ENCODE assay signal across 19 mouse cellular contexts in genomic region chr3:97238521-97238920, GRCm38 (mm10). TPM values are rescaled to one million over a fixed set of nuclear protein-coding genes. Genes with fewer than 3 reads are reported as not detected.
A peak's percentile ranks its signal among the peaks of the same experiment; 100 is the strongest.
DNase-seq lines count a peak whose midpoint lies in the region; ATAC-seq and TF ChIP-seq lines count a peak whose summit lies in the region.
"Had no signal": no experiment of that assay in that cellular context is flagged by ENCODE, and none has a peak within 500 bp of the region (broad histone marks: within the 10 kb centered on the region; RNA-seq: fewer than 3 reads in every experiment).

No protein-coding gene starts in this region.

- H3K9ac ChIP-seq in forebrain, embryonic 11.5 days (ENCODE audit: low read length): no peak overlapping the region
- H3K9ac ChIP-seq: embryonic facial prominence, embryonic 13.5 days; forebrain, embryonic 15.5 days; hindbrain, embryonic 15.5 days had no signal

- H3K4me2 ChIP-seq in forebrain, embryonic 11.5 days (ENCODE audit: low read depth, low read length, severe bottlenecking): no peak overlapping the region
- H3K4me2 ChIP-seq: embryonic facial prominence, embryonic 13.5 days; forebrain, embryonic 15.5 days; hindbrain, embryonic 15.5 days had no signal

- WGBS in forebrain, embryonic 11.5 days: 77% methylated on average over 2 of the region's 2 CpGs
- WGBS in forebrain, embryonic 10.5 days: 81% methylated on average over 2 of the region's 2 CpGs
- 86% methylated on average over 2 of the region's 2 CpGs for WGBS in cerebellum, adult 2 months

- H3K9me3 ChIP-seq in forebrain, embryonic 11.5 days (ENCODE audit: control insufficient read depth, low read length): no peaks in the 10 kb centered on the region
- H3K9me3 ChIP-seq in forebrain, embryonic 10.5 days: no peaks in the 10 kb centered on the region
- H3K9me3 ChIP-seq: embryonic facial prominence, embryonic 13.5 days; forebrain, embryonic 15.5 days; heart, embryonic 13.5 days; hindbrain, embryonic 15.5 days had no signal

- H3K4me3 ChIP-seq in forebrain, embryonic 11.5 days (ENCODE audit: low read depth, low read length): no peak overlapping the region
- H3K4me3 ChIP-seq in forebrain, embryonic 10.5 days: no peak overlapping the region
- no peak overlapping the region for H3K4me3 ChIP-seq in cerebellum, adult 2 months (replicated peaks; ENCODE audit: insufficient read depth, low read depth, low read length)
- H3K4me3 ChIP-seq: embryonic facial prominence, embryonic 13.5 days; forebrain, embryonic 15.5 days; heart, embryonic 13.5 days; hindbrain, embryonic 15.5 days had no signal

- DNase-seq in forebrain, embryonic 11.5 days (ENCODE audit: low spot score): peak; percentile 22
- no peak for DNase-seq in forebrain, embryonic 10.5 days (ENCODE audit: extremely low spot score, low spot score)
- DNase-seq in spleen, postnatal 36 days (ENCODE audit: low spot score in 2 of 2): peak; percentile 16 to 27
- no peak for DNase-seq in spleen, postnatal 10 days (ENCODE audit: low spot score in 2 of 2)
- no peak for DNase-seq in adrenal gland, adult 2 months
- DNase-seq in cerebellum, adult 2 months: no peak
- DNase-seq: adrenal gland, postnatal 10 days; cerebellum, adult 11 months; cerebellum, adult 9-10 months; cerebellum, postnatal 25 days; gastrocnemius, postnatal 10 days; heart, postnatal 36 days; kidney, adult 11 months had no signal

- no peak for TF ChIP-seq CTCF in cerebellum, adult 2 months (IDR thresholded peaks at IDR 0.05; ENCODE audit: borderline replicate concordance, insufficient read depth, low read depth, low read length)

- H3K4me1 ChIP-seq in forebrain, embryonic 11.5 days (replicated peaks; ENCODE audit: control insufficient read depth, insufficient read depth, low read length): no peaks in the 10 kb centered on the region
- peaks cover 25% of the 10 kb centered on the region for H3K4me1 ChIP-seq in forebrain, embryonic 10.5 days
- no peaks in the 10 kb centered on the region; the same call in 1 of the 2 replicates for H3K4me1 ChIP-seq in cerebellum, adult 2 months (ENCODE audit: control insufficient read depth, insufficient read depth, low read length)

- no peaks in the 10 kb centered on the region for H3K27me3 ChIP-seq in forebrain, embryonic 11.5 days (ENCODE audit: control insufficient read depth, insufficient read depth, low read length)
- no peaks in the 10 kb centered on the region for H3K27me3 ChIP-seq in forebrain, embryonic 10.5 days (ENCODE audit: poor library complexity, severe bottlenecking)
- no peaks in the 10 kb centered on the region for H3K27me3 ChIP-seq in cerebellum, adult 2 months (ENCODE audit: control insufficient read depth, insufficient read depth, low read length)
- H3K27me3 ChIP-seq: embryonic facial prominence, embryonic 13.5 days; forebrain, embryonic 15.5 days; heart, embryonic 13.5 days; hindbrain, embryonic 15.5 days had no signal

- no peak overlapping the region for H3K27ac ChIP-seq in forebrain, embryonic 11.5 days (ENCODE audit: low read depth, low read length)
- H3K27ac ChIP-seq in forebrain, embryonic 10.5 days: no peak overlapping the region
- no peak overlapping the region for H3K27ac ChIP-seq in cerebellum, adult 2 months (ENCODE audit: insufficient read depth, low read length)
- H3K27ac ChIP-seq: embryonic facial prominence, embryonic 13.5 days; forebrain, embryonic 15.5 days; hindbrain, embryonic 15.5 days had no signal

- no peaks in the 10 kb centered on the region for H3K36me3 ChIP-seq in forebrain, embryonic 11.5 days (ENCODE audit: control insufficient read depth, insufficient read depth, low read length)
- H3K36me3 ChIP-seq in forebrain, embryonic 10.5 days (replicated peaks): peaks cover 8% of the 10 kb centered on the region
- H3K36me3 ChIP-seq: embryonic facial prominence, embryonic 13.5 days; forebrain, embryonic 15.5 days; heart, embryonic 13.5 days; hindbrain, embryonic 15.5 days had no signal

- ATAC-seq in forebrain, embryonic 11.5 days (replicated peaks; ENCODE audit: low FRiP score): no peak
- ATAC-seq in megakaryocyte progenitor cell, adult 5-6 weeks (replicated peaks; ENCODE audit: poor library complexity): peak; percentile 54; the same call in 1 of the 2 replicates
- ATAC-seq: forebrain, embryonic 15.5 days; inflammation-experienced regulatory T-cells, adult 6 months had no signal

- TF ChIP-seq POLR2A in cerebellum, adult 2 months (IDR thresholded peaks at IDR 0.05; ENCODE audit: borderline replicate concordance, insufficient read depth, low read length): no peak

RNA-seq across cellular contexts. Expression of gene Bcl9, which starts 59.2 kb away (rescaled TPM):
- 81.8 and 82.1 TPM in 2 replicates for polyA plus RNA-seq in forebrain, embryonic 11.5 days (2014; fragmentation: Nextera tagmentation; extraction: Ambion mirVana)
- polyA plus RNA-seq in forebrain, embryonic 10.5 days (2016; fragmentation: Nextera tagmentation; extraction: Ambion mirVana): 51.4 and 52.7 TPM in 2 replicates
- 20.1 and 24.8 TPM in 2 replicates for total RNA-seq in megakaryocyte progenitor cell, adult 5-6 weeks (2015)
- total RNA-seq in megakaryocyte progenitor cell, adult 5-6 weeks (2017): 6.5 and 8.2 TPM in 2 replicates
- 10 to 100 TPM; 13.1 to 16.9 TPM for total RNA-seq in adrenal gland, adult 2 months (2021)
- 10.2 and 14.4 TPM in 2 replicates for polyA plus RNA-seq in adrenal gland, adult 2 months (2012; rRNA removed)
- 22.7 and 22.9 TPM in 2 replicates for polyA plus RNA-seq in cerebellum, adult 2 months (2012; rRNA removed)

Comparison
In these comparisons a context has a peak if more than half of its experiments do, and no peak if none do; other contexts are left out.
1. DNase-seq: peak in forebrain, embryonic 11.5 days (single experiment) and spleen, postnatal 36 days (2 of 2); none in forebrain, embryonic 10.5 days (single experiment), spleen, postnatal 10 days (0 of 2), adrenal gland, adult 2 months (single experiment) and cerebellum, adult 2 months (0 of 2).